Mouse (Mus musculus) midbrain, embryonic 12.5 days (tissue): ENCODE measurements around the gene Prrxl1. TPM values are rescaled to one million over a fixed set of nuclear protein-coding genes. Genes with fewer than 3 reads are reported as not detected.

Experiments used
- ATAC-seq: fragments of 200-750 bp; cut with Nextera tagmentation; 2 replicates; pipeline ENCODE4 v1.8.0; 2017; ENCODE audit warnings: low read depth, moderate TSS enrichment, moderate library complexity; ENCODE audit not compliant: low FRiP score
- H3K27ac ChIP-seq: fragments of 300-500 bp; sonication (generic); replicated peaks from 2 replicates; pipeline ENCODE4 v1.5.1; 2016; ENCODE audit warnings: mild to moderate bottlenecking
- H3K27me3 ChIP-seq: fragments of 300-500 bp; sonication (generic); 2 replicates; pipeline ENCODE4 v1.6.1; 2016; ENCODE audit warnings: mild to moderate bottlenecking
- H3K36me3 ChIP-seq: fragments of 300-500 bp; sonication (generic); 2 replicates; pipeline ENCODE4 v1.6.1; 2016
- H3K4me1 ChIP-seq: fragments of 300-500 bp; sonication (generic); 2 replicates; pipeline ENCODE4 v1.6.1; 2016
- H3K4me2 ChIP-seq: fragments of 300-500 bp; sonication (generic); replicated peaks from 2 replicates; pipeline ENCODE4 v1.6.1; 2016; ENCODE audit warnings: mild to moderate bottlenecking, moderate library complexity
- H3K4me3 ChIP-seq: fragments of 300-500 bp; sonication (generic); 2 replicates; pipeline ENCODE4 v1.5.1; 2016; ENCODE audit warnings: mild to moderate bottlenecking
- H3K9ac ChIP-seq: fragments of 300-500 bp; sonication (generic); replicated peaks from 2 replicates; pipeline ENCODE4 v1.6.1; 2016; ENCODE audit warnings: mild to moderate bottlenecking, moderate library complexity
- H3K9me3 ChIP-seq: fragments of 300-500 bp; sonication (generic); 2 replicates; pipeline ENCODE4 v1.6.1; 2016; ENCODE audit warnings: mild to moderate bottlenecking
- WGBS: fragments of 180-500 bp; shearing (Covaris S2); methylation state at CpG from one replicate; pipeline ENCODE4 v1.1.7; 2016; 5-methylcytosine and 5-hydroxymethylcytosine counted together
- polyA plus RNA-seq: library from polyadenylated mRNA; unstranded; fragments of >200 nt; fragmentation: Nextera tagmentation; extraction: Ambion mirVana; gene quantifications from 2 replicates; pipeline ENCODE4 v1.2.1, GENCODE M21; 2016

Prrxl1 gene
- polyA plus RNA-seq, 1 experiment from 2014 or later = 11.1 TPM

DNA sequence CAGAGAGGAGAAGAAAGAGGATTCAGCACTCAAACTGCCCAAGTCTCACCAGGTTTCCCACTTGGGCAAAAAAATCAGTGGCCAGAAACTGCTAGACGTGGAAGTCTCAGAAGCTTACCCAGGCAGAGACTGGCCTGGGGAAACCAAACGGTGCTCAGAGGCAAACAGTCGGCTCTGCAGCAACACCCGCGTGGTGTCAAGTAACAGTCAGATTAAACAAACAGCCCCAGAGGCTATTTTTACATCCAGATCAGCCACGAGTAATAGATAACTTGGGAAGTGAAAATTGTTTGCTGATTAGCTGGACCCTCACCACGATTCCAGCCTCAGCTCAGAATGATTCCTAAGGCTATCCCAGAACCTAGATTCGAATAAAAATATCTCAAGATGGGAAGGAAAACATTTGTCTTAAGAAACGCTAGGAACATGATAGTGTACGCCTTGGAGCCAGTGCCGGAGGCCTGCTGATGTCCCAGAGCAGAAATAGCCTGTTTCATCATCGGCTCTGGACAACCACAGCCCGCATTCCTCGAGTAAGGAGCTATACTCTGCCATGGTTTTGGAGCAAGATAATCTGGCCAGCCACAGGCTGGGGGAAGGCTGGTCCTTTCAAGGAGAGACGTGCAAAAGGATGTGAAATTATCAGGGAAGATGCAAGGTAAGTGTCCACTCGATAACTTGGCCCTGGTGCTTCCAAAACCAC is 86.1 kb downstream of the Prrxl1 start, which contains the start of gene 3425401B19Rik:
TSS of gene 3425401B19Rik (minus strand) at position 170 of the 703 bp plus-strand sequence.
- no peak within 1 kb of the TSS for H3K27ac ChIP-seq
- H3K4me2 ChIP-seq = no peak within 1 kb of the TSS
- H3K4me1 ChIP-seq = peaks cover 11% of the 10 kb centered on the region
- no peaks in the 10 kb centered on the region for H3K9me3 ChIP-seq
- H3K27me3 ChIP-seq = peaks cover 10% of the 10 kb centered on the region; the same call in 1 of the 2 replicates
- H3K9ac ChIP-seq = no peak within 1 kb of the TSS
- no peaks in the 10 kb centered on the region for H3K36me3 ChIP-seq
- no peak within 1 kb of the TSS for H3K4me3 ChIP-seq
- 65% methylated on average over 16 of the region's 16 CpGs for WGBS
- no peak for ATAC-seq

DNA sequence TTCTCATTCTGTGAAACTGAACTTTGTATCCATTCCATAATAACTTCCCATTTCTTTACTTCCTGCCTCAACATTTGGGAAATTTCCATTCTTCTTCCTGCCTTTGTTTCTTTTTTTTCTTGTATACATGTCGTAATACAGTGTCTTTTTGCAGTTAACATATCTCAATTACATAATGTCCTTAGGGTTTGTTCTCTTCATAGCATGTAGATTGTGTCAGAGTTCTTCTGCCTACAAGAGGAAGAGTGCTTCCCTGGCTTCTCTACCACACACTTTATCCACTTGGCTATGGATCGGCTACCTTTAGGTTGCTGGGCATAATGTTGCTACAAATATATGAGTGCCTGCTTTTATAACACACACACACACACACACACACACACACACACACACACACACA is 96.7 kb downstream of the Prrxl1 start:
- H3K9me3 ChIP-seq = no peaks in the 10 kb centered on the region

DNA sequence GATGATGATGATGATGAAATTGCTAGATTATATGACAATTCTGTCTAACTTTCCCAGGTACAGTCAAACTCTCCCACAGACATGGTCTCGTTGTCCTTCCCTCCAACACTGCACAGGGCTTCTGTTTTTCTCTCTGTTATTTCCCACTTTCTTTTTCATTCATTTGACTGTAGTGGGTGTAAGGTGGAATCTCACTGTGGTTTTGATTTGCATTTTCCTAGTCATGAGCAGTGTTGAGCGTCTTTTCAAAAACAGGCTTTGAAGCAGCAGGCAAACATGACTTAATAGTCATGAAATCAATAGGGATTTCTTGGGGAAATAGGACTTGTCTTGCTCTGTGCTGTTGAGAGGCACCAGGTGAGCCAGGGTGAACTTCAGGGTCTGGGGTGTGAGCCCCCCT is 97.1 kb downstream of the Prrxl1 start:
- H3K4me3 ChIP-seq = no peak overlapping the region
- no peak overlapping the region for H3K9ac ChIP-seq
- no peaks in the 10 kb centered on the region for H3K36me3 ChIP-seq
- H3K4me2 ChIP-seq = no peak overlapping the region
- WGBS = 86% methylated on average over 2 of the region's 2 CpGs
- H3K4me1 ChIP-seq = 0 out of 2 replicates have a peak, but pooled peaks cover 2% of the 10 kb centered on the region
- no peaks in the 10 kb centered on the region for H3K27me3 ChIP-seq
- no peak for ATAC-seq
- H3K27ac ChIP-seq = no peak overlapping the region
- H3K9me3 ChIP-seq = no peaks in the 10 kb centered on the region

More for the DNA sequence above, 96.7 kb downstream of the Prrxl1 start:
- Histone ChIP-seq H3K27me3 (no peaks in the 10 kb centered on the region), H3K4me3 (no peak overlapping the region), H3K4me1 (0 out of 2 replicates have a peak, but pooled peaks cover 2% of the 10 kb centered on the region), H3K27ac (no peak overlapping the region), H3K9ac (no peak overlapping the region), H3K4me2 (no peak overlapping the region), H3K36me3 (no peaks in the 10 kb centered on the region)
- WGBS = 92% methylated on average over 2 of the region's 2 CpGs
- no peak for ATAC-seq

DNA sequence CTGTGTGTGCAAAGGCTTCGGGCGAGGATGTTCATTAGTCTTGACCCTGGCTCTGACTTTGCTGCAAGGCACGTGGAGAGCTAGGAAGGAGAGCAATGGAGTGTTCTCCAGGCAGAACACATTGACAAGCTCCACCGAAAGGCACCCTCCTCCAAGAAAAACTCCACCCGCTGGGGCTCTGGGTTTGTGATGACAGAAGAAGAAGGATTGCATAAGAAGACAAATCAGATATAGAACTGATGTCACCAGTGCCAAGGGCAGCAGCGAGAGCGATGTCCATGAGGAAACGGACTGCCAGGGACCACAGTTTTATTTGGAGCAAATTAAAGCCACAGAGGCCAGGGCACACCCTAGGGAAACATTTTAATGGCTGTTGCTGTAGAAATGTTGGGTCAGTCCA is 98.6 kb downstream of the Prrxl1 start:
- H3K9me3 ChIP-seq = no peaks in the 10 kb centered on the region
- no peaks in the 10 kb centered on the region for H3K27me3 ChIP-seq
- ATAC-seq = no peak
- no peak overlapping the region for H3K27ac ChIP-seq
- no peak overlapping the region for H3K9ac ChIP-seq
- no peak overlapping the region for H3K4me2 ChIP-seq
- 0 out of 2 replicates have a peak, but pooled peaks cover 2% of the 10 kb centered on the region for H3K4me1 ChIP-seq
- no peak overlapping the region for H3K4me3 ChIP-seq
- WGBS = 89% methylated on average over 8 of the region's 8 CpGs
- H3K36me3 ChIP-seq = no peaks in the 10 kb centered on the region

DNA sequence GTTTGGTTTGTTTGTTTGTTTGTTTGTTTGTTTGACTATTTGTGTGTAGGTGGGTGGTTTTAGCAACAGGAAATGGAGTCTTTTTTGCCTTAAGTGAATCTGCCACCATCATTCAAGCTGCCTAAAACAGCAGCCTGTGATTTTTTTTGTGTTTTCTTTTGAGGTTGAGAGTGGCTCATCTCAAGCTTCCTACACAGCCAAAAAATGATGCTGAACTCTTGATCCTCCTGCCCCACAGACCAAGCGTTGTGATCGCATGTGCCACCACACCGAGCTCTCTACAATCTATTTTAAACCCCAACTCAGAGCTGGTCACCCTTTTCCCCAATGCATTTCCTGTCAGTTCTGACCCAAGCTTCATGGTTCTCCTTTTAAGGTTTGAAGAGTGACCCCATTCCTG is 99.3 kb downstream of the Prrxl1 start:
- Histone ChIP-seq H3K4me3 (no peak overlapping the region), H3K27ac (no peak overlapping the region), H3K36me3 (no peaks in the 10 kb centered on the region), H3K4me2 (no peak overlapping the region), H3K4me1 (0 out of 2 replicates have a peak, but pooled peaks cover 2% of the 10 kb centered on the region), H3K27me3 (no peaks in the 10 kb centered on the region), H3K9ac (no peak overlapping the region), H3K9me3 (no peaks in the 10 kb centered on the region)
- ATAC-seq = no peak
- 98% methylated on average over 3 of the region's 3 CpGs for WGBS

Other genes with a start within 250 kb of the Prrxl1 start
- not detected in 2 replicates for gene 1700024G13Rik, start 211.0 kb upstream of the Prrxl1 start, polyA plus RNA-seq
- gene Slc18a3, start 134.6 kb upstream of the Prrxl1 start, polyA plus RNA-seq = 0.73 and 1.5 TPM in 2 replicates
- gene Chat, start 133.4 kb upstream of the Prrxl1 start, polyA plus RNA-seq = 0.18 and 0.19 TPM in 2 replicates
- 28.6 and 35.6 TPM in 2 replicates for gene Ercc6, start 85.9 kb upstream of the Prrxl1 start, polyA plus RNA-seq
- gene 3425401B19Rik, start 85.9 kb downstream of the Prrxl1 start, polyA plus RNA-seq = 0.06 and 0.07 TPM in 2 replicates
- gene Tmem273, start 186.6 kb downstream of the Prrxl1 start, polyA plus RNA-seq = 0.35 and 0.56 TPM in 2 replicates
- gene Fam170b, start 234.6 kb downstream of the Prrxl1 start, polyA plus RNA-seq = not detected in 2 replicates